Mouse (Mus musculus) myocyte (in vitro differentiated cells): Measurements from ENCODE around the gene Selp. TPM values are rescaled to one million over a fixed set of nuclear protein-coding genes. Genes with fewer than 3 reads are reported as not detected.
A peak's percentile ranks its signal among the peaks of the same experiment; 100 is the strongest.

Experiments used
- H3K27me3 ChIP-seq: one replicate; pipeline ENCODE4 v1.6.1; 2011; ENCODE audit not compliant: control insufficient read depth, insufficient read depth, insufficient read length
- H3K36me3 ChIP-seq: one replicate; pipeline ENCODE4 v1.6.1; 2011; ENCODE audit not compliant: control insufficient read depth, insufficient read depth
- H3K4me2 ChIP-seq: one replicate; pipeline ENCODE4 v1.6.1; 2011; ENCODE audit warnings: low read depth, control low read depth
- H3K4me3 ChIP-seq: one replicate; pipeline ENCODE4 v1.5.1; 2011; ENCODE audit warnings: mild to moderate bottlenecking, control low read depth, moderate library complexity
- H3K79me2 ChIP-seq: one replicate; pipeline ENCODE4 v1.6.1; 2011; ENCODE audit not compliant: control insufficient read depth, insufficient read depth
- H3ac ChIP-seq: one replicate; pipeline ENCODE4 v1.6.1; 2011; ENCODE audit not compliant: control insufficient read depth, insufficient read length
- CEBPB ChIP-seq: IDR thresholded peaks from 2 replicates; pipeline ENCODE4 v1.6.1; 2011; ENCODE audit warnings: mild to moderate bottlenecking, moderate library complexity; ENCODE audit not compliant: poor library complexity, insufficient read depth, severe bottlenecking
- E2F4 ChIP-seq: IDR thresholded peaks from one replicate; pipeline ENCODE4 v1.6.1; 2011; ENCODE audit warnings: mild to moderate bottlenecking, control low read depth, moderate library complexity; ENCODE audit not compliant: insufficient read depth
- MAX ChIP-seq: IDR thresholded peaks from one replicate; pipeline ENCODE4 v1.6.1; 2011; ENCODE audit warnings: low read depth, mild to moderate bottlenecking, control low read depth
- MYOD1 ChIP-seq, 3 experiments: IDR thresholded peaks; one replicate each; pipeline ENCODE4 v1.6.1; 2011; ENCODE audit warnings: control low read depth in 2 of 3, low read depth in 2 of 3, mild to moderate bottlenecking in 2 of 3, moderate library complexity in 1 of 3; ENCODE audit not compliant: insufficient read length in 2 of 3, control insufficient read depth in 1 of 3
- MYOG ChIP-seq, 3 experiments: IDR thresholded peaks; one replicate each; pipeline ENCODE4 v1.6.1; 2011; ENCODE audit warnings: control low read depth in 2 of 3, low read depth in 2 of 3, mild to moderate bottlenecking in 2 of 3; ENCODE audit not compliant: insufficient read length in 2 of 3, control insufficient read depth in 1 of 3, insufficient read depth in 1 of 3
- POLR2A ChIP-seq: IDR thresholded peaks from one replicate; pipeline ENCODE4 v1.6.1; 2011; ENCODE audit warnings: low read depth, mild to moderate bottlenecking, control low read depth, moderate library complexity; ENCODE audit not compliant: insufficient read length
- POLR2AphosphoS2 ChIP-seq: IDR thresholded peaks from one replicate; pipeline ENCODE4 v1.6.1; 2011; ENCODE audit warnings: low read depth, control low read depth; ENCODE audit not compliant: insufficient read length
- REST ChIP-seq: IDR thresholded peaks from one replicate; pipeline ENCODE4 v1.6.1; 2011; ENCODE audit warnings: mild to moderate bottlenecking, control low read depth, moderate library complexity; ENCODE audit not compliant: insufficient read depth, insufficient read length
- SRF ChIP-seq: IDR thresholded peaks from one replicate; pipeline ENCODE4 v1.6.1; 2011; ENCODE audit warnings: low read depth; ENCODE audit not compliant: control insufficient read depth, insufficient read length
- TCF12 ChIP-seq: IDR thresholded peaks from one replicate; pipeline ENCODE4 v1.6.1; 2011; ENCODE audit warnings: mild to moderate bottlenecking, control low read depth; ENCODE audit not compliant: poor library complexity, insufficient read depth, severe bottlenecking
- TCF3 ChIP-seq: IDR thresholded peaks from one replicate; pipeline ENCODE4 v1.6.1; 2011; ENCODE audit warnings: low read depth, control low read depth; ENCODE audit not compliant: insufficient read length
- USF1 ChIP-seq: IDR thresholded peaks from one replicate; pipeline ENCODE4 v1.6.1; 2011; ENCODE audit warnings: low read depth, mild to moderate bottlenecking, control low read depth, moderate library complexity
- polyA plus RNA-seq: library from polyadenylated mRNA; unstranded; fragments of >200 nt; fragmentation: generic; extraction: Trizol; gene quantifications from one replicate; pipeline ENCODE4 v1.2.1, GENCODE M21; 2012; ENCODE audit warnings: missing spikeins

Gene Selp
- polyA plus RNA-seq, 1 experiment = 0.14 TPM

- H3K4me3 ChIP-seq = no peak overlapping the region
- H3K79me2 ChIP-seq = no peaks in the 10 kb centered on the region
- no peak overlapping the region for H3K4me2 ChIP-seq
- no peaks in the 10 kb centered on the region for H3K36me3 ChIP-seq
- TF ChIP-seq SRF (no peak), MYOD1 (IDR thresholded peaks at IDR 0.05; ENCODE audit: control insufficient read depth in 1 of 3, insufficient read length in 2 of 3, low read depth in 2 of 3) (no peak), POLR2A (no peak), E2F4 (no peak), CEBPB (no peak), REST (no peak), MAX (no peak), USF1 (no peak), TCF3 (no peak), POLR2AphosphoS2 (no peak), TCF12 (no peak), MYOG (IDR thresholded peaks at IDR 0.05; ENCODE audit: control insufficient read depth in 1 of 3, insufficient read depth in 1 of 3, insufficient read length in 2 of 3, low read depth in 2 of 3) (no peak)
- H3ac ChIP-seq = no peak overlapping the region
- no peaks in the 10 kb centered on the region for H3K27me3 ChIP-seq
Measured at GRCm38 (mm10) chr1:164110591-164111329, 4.3 kb upstream of the Selp start.

DNA sequence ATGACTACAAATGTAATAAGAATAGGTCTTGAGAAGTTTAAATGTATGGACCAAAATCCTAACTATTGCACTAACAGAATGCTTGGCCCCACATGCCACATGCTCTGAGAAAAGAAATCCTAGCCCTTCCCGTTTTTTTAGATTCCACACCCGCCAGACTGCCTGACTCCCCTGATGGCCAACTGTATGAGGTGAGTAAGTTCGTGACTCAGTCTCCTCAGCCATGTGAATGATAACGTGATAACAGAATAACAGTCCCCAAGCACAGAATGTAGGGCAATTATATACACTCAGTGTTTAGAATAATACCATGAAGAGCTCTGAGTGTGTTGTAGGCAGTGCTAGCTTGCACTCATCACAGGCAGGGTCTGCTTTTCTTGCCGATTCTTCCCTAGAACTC lies 784 bp upstream of the Selp start:
- TF ChIP-seq TCF12 = no peak
- no peak for TF ChIP-seq TCF3
- no peak for TF ChIP-seq SRF
- TF ChIP-seq E2F4 = no peak
- no peak for TF ChIP-seq REST
- no peak for TF ChIP-seq POLR2AphosphoS2
- H3K36me3 ChIP-seq = no peaks in the 10 kb centered on the region

DNA sequence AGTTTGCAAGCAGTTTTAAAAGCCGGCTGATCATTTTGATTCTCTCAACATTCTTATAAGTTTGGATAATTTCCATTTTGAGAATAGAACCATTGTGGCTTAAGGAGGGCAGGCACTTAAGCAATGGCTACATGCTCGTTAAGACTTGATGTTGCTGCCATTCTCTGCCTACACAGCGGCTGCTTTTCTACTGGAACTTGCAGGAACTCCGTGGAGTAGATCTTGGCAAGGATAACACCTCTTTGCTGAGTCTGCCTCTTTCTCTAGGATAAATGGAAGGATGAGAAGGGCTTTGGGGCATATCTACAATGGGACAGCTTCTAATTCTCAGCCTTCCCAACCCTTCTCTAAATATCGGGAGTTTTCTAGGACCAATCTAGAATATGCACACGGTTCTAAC lies 583 bp downstream of the Selp start:
- Histone ChIP-seq H3K79me2 (no peaks in the 10 kb centered on the region), H3K4me3 (no peak overlapping the region), H3ac (no peak overlapping the region), H3K36me3 (no peaks in the 10 kb centered on the region), H3K4me2 (peak overlapping the region; percentile 45), H3K27me3 (no peaks in the 10 kb centered on the region)
- TF ChIP-seq POLR2A (no peak), TCF12 (no peak), CEBPB (no peak), MYOD1 (IDR thresholded peaks at IDR 0.05; ENCODE audit: control insufficient read depth in 1 of 3, insufficient read length in 2 of 3, low read depth in 2 of 3) (no peak), E2F4 (no peak), MYOG (IDR thresholded peaks at IDR 0.05; ENCODE audit: control insufficient read depth in 1 of 3, insufficient read depth in 1 of 3, insufficient read length in 2 of 3, low read depth in 2 of 3) (no peak), TCF3 (no peak), SRF (no peak), REST (no peak), USF1 (no peak), POLR2AphosphoS2 (no peak)

More for the DNA sequence above, 784 bp upstream of the Selp start:
- Histone ChIP-seq H3ac (no peak overlapping the region), H3K4me3 (no peak overlapping the region), H3K4me2 (no peak overlapping the region), H3K79me2 (no peaks in the 10 kb centered on the region), H3K27me3 (no peaks in the 10 kb centered on the region)

- no peak overlapping the region for H3ac ChIP-seq
- TF ChIP-seq POLR2A (no peak), CEBPB (no peak), E2F4 (no peak), MAX (no peak), MYOD1 (IDR thresholded peaks at IDR 0.05; ENCODE audit: control insufficient read depth in 1 of 3, insufficient read length in 2 of 3, low read depth in 2 of 3) (no peak), MYOG (IDR thresholded peaks at IDR 0.05; ENCODE audit: control insufficient read depth in 1 of 3, insufficient read depth in 1 of 3, insufficient read length in 2 of 3, low read depth in 2 of 3) (no peak), SRF (no peak), TCF12 (no peak)
- no peaks in the 10 kb centered on the region for H3K27me3 ChIP-seq
- H3K36me3 ChIP-seq = no peaks in the 10 kb centered on the region
- no peak overlapping the region for H3K4me3 ChIP-seq
- H3K4me2 ChIP-seq = no peak overlapping the region
- no peaks in the 10 kb centered on the region for H3K79me2 ChIP-seq
Measured at GRCm38 (mm10) chr1:164117869-164118268, 2.8 kb downstream of the Selp start.

DNA sequence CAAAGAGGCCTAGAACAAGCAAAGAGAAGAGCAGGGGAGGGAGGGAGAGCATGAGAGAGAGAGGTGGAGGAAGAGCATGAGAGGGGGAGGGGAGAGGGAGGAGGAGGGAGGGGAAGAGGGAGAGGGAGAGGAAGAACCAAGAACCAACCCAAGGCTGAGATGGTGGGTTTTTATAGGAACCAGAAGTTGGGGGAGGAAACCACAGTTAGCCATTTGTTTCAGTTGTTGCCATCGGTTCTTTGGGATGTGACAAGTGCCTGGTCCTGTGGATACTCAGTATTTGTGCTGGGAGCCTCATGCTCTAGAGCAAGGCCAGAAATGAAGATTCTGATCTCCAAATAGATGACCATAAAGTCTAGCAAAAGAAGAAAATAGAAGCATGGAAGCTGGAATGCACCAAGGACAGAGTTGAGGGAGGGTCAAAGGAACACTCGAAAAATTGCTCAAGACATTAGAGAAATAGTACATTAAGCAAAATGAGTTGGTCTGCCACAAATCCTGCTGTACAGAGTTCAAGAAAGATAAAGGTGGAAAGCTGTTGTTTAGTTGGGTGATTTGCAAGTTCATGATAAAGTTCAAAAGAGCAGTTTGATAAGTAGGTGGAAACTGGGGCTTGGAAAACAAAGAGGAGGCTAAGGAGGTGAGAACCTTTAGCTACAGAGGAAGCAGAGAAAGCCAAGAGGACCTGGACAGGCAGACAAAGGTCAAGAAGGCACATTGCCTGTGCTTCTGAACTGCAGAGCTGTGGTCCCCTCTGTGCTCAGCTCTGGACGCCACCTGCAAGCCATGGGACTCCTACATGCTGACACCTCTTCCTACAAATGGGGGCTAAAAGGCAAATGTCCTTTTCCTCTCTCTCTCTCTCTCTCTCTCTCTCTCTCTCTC lies 5.1 kb downstream of the Selp start:
- no peak overlapping the region for H3K4me3 ChIP-seq
- H3K36me3 ChIP-seq = no peaks in the 10 kb centered on the region
- H3ac ChIP-seq = no peak overlapping the region
- no peaks in the 10 kb centered on the region for H3K27me3 ChIP-seq
- no peak for TF ChIP-seq TCF3
- TF ChIP-seq MAX = no peak
- no peak for TF ChIP-seq REST
- no peak for TF ChIP-seq POLR2A
- no peaks in the 10 kb centered on the region for H3K79me2 ChIP-seq
- H3K4me2 ChIP-seq = no peak overlapping the region
